Mouse (Mus musculus): ENCODE results near the gene Olfr464. TPM values are rescaled to one million over a fixed set of nuclear protein-coding genes. Genes with fewer than 3 reads are reported as not detected.

Gene Olfr464
- not detected for polyA plus RNA-seq (2014; fragmentation: Illumina TruSeq; extraction: RNeasy Lipid Tissue Mini Kit (QIAGEN cat#74804); ENCODE audit: low read depth, low replicate concordance)

DNA sequence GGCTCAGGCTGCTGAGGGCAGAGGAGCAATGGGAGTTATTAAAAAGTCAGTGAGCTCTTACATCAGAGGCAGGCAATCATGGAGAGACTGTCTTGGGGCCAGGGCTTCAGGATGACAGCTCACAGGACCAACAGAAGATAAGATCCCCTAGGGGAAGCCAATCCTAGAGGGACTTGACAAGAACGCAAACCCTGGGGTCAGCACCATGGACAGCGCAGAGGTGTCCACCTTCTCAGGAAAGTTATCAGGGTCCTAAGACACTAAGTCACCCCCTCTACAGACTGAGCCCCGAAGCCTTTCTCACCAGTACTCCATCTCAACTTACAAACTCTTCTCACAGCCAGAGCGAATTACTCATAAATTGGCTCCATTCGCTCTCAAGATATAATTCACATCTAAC, at the start of gene Olfr464:
TSS of gene Olfr464 (minus strand) at position 2 of the 400 bp plus-strand sequence.

DNA sequence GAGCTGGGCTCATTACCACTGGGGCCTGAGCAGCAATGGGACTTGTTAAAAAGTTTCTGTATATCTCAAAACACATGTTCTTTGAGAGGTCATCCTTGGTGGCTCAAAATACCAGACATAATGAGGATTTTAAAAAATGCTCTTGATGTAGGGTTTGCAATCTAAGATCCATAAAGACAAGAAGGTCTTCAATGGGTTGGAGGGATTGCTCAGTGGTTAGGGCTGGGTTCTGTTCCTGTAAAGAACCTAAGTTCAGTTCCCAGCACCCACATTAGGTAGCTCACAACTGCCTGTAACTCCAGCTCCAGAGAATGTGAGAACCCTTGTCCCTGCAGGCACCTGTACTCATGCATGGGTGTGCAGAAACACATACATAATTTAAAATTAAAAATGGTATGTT, 23.5 kb downstream of the Olfr464 start, which contains the start of gene Olfr463:
TSS of gene Olfr463 (minus strand) at position 101 of the 400 bp plus-strand sequence.

DNA sequence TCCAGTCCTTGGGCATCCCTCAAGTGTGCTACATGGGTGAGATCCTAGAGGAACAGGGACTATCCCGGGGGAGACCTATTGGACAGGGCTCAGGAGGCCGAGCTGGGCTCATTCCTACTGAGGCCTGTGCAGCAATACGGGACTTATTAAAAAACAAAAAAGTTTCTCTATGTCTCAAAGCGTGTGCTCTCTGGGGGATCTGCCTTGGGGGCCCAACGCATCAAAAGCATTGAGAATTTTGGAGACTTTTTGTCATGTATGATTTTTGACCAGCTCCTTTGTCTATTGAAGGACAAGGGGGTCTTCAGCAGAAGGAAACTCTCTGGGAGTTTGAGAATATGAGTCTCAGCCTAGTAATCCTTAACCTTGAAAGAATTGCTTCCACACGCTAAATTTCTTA, 28.6 kb downstream of the Olfr464 start, which contains the start of gene Olfr462:
TSS of gene Olfr462 (minus strand) at position 101 of the 400 bp plus-strand sequence.

DNA sequence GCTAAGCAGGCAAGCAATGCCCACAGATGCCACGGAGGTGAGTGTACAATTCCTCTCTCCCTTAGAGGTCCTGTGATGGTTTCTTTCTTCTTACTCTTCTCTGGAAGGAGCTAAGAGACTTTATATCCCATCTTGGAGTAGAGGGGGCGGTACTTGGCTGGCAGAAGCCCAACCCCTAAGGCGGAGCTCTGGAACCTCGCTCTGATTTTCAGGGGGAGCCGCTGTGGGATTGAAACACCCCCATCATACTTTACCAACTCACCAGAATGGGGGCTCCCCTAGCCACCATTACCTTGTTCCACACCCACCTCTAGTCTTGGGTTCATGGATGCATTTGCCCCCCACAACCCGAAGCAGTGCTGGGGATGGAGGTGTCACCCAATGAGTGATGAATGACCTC, 45.3 kb downstream of the Olfr464 start, which contains the start of gene Epx:
TSS of gene Epx (minus strand) at position 101 of the 400 bp plus-strand sequence.

Other genes with a start within 250 kb of the Olfr464 start
- 17.7 TPM for gene Supt4a, start 183.4 kb downstream of the Olfr464 start, polyA plus RNA-seq (2014; fragmentation: Illumina TruSeq; extraction: RNeasy Lipid Tissue Mini Kit (QIAGEN cat#74804); ENCODE audit: low read depth, low replicate concordance)
- gene Tspoap1, start 160.4 kb downstream of the Olfr464 start, polyA plus RNA-seq (2014; fragmentation: Illumina TruSeq; extraction: RNeasy Lipid Tissue Mini Kit (QIAGEN cat#74804); ENCODE audit: low read depth, low replicate concordance), result not detected
- not detected for gene Mpo, start 127.4 kb downstream of the Olfr464 start, polyA plus RNA-seq (2014; fragmentation: Illumina TruSeq; extraction: RNeasy Lipid Tissue Mini Kit (QIAGEN cat#74804); ENCODE audit: low read depth, low replicate concordance)
- 1.3 TPM for gene Lpo, start 92.7 kb downstream of the Olfr464 start, polyA plus RNA-seq (2014; fragmentation: Illumina TruSeq; extraction: RNeasy Lipid Tissue Mini Kit (QIAGEN cat#74804); ENCODE audit: low read depth, low replicate concordance)
- gene Mks1, start 67.8 kb downstream of the Olfr464 start, polyA plus RNA-seq (2014; fragmentation: Illumina TruSeq; extraction: RNeasy Lipid Tissue Mini Kit (QIAGEN cat#74804); ENCODE audit: low read depth, low replicate concordance), result 1.8 TPM
- gene Epx, start 45.4 kb downstream of the Olfr464 start, polyA plus RNA-seq (2014; fragmentation: Illumina TruSeq; extraction: RNeasy Lipid Tissue Mini Kit (QIAGEN cat#74804); ENCODE audit: low read depth, low replicate concordance), result not detected
- gene Olfr462, start 28.7 kb downstream of the Olfr464 start, polyA plus RNA-seq (2014; fragmentation: Illumina TruSeq; extraction: RNeasy Lipid Tissue Mini Kit (QIAGEN cat#74804); ENCODE audit: low read depth, low replicate concordance), result not detected
- gene Olfr463, start 23.6 kb downstream of the Olfr464 start, polyA plus RNA-seq (2014; fragmentation: Illumina TruSeq; extraction: RNeasy Lipid Tissue Mini Kit (QIAGEN cat#74804); ENCODE audit: low read depth, low replicate concordance), result not detected
- gene Dynll2, start 66.6 kb upstream of the Olfr464 start, polyA plus RNA-seq (2014; fragmentation: Illumina TruSeq; extraction: RNeasy Lipid Tissue Mini Kit (QIAGEN cat#74804); ENCODE audit: low read depth, low replicate concordance), result 94.8 TPM
- gene Srsf1, start 126.4 kb upstream of the Olfr464 start, polyA plus RNA-seq (2014; fragmentation: Illumina TruSeq; extraction: RNeasy Lipid Tissue Mini Kit (QIAGEN cat#74804); ENCODE audit: low read depth, low replicate concordance), result 980 TPM
- 109 TPM for gene Vezf1, start 147.3 kb upstream of the Olfr464 start, polyA plus RNA-seq (2014; fragmentation: Illumina TruSeq; extraction: RNeasy Lipid Tissue Mini Kit (QIAGEN cat#74804); ENCODE audit: low read depth, low replicate concordance)
- gene Cuedc1, start 177.1 kb upstream of the Olfr464 start, polyA plus RNA-seq (2014; fragmentation: Illumina TruSeq; extraction: RNeasy Lipid Tissue Mini Kit (QIAGEN cat#74804); ENCODE audit: low read depth, low replicate concordance), result 9.1 TPM

Measured in sigmoid colon, adult 10 weeks (tissue).